Mouse (Mus musculus): ENCODE results near the gene Rab3b. TPM values are rescaled to one million over a fixed set of nuclear protein-coding genes. Genes with fewer than 3 reads are reported as not detected.

Rab3b gene
- total RNA-seq, 2 experiments from 2014 or later: 79.7 to 81.2 TPM

DNA sequence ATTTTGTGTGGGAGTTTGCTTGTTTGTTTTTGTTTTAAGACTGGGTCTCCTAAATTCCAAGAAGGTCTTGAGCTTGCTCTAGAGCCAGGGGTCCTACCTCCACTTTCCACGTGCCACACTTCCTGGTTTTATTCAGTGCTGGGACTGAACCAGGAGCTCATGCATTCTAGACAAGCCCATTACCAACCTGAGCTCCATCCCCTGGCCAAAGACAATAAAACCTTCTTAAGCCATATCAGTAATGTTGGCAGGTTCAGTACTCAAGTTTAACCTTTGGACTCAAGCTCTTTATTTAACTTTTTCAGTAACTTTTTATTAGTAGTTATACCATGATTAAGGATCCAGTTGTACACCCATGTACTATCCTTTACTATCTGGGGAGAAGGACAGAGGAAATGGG is 54.3 kb downstream of the Rab3b start:
- intact Hi-C loops (cut with DNase I): no loop called here
- no peak overlapping the region for H3K4me3 ChIP-seq
- TF ChIP-seq CTCF (IDR thresholded peaks at IDR 0.05): no peak
- no peak for DNase-seq (ENCODE audit: extremely low spot score in 1 of 2, low spot score in 2 of 2)
- H3K27ac ChIP-seq: no peak overlapping the region

DNA sequence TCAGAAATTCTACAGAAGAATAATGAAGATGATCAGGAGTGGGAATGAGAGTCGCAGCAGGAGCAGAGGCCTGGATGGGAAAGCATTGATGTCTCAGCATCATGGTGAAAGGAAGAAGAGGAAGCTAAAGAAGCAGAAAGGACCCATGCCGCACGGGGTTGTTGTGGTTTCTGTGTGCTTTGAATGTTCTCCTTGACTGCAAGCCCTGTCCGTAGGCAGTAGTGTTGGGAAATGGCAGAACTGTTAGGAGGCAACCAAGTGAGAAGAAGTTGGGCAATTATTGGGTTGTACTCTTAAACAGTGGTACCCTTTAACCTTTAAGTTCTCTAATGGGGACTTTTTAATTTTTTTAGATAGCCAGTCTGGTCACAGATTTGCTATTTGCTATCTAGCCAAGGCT is 56.0 kb downstream of the Rab3b start:
- no peak overlapping the region for H3K27ac ChIP-seq
- TF ChIP-seq CTCF (IDR thresholded peaks at IDR 0.05): no peak
- no peak for DNase-seq (ENCODE audit: extremely low spot score in 1 of 2, low spot score in 2 of 2)
- no peak overlapping the region for H3K4me3 ChIP-seq
- intact Hi-C loops (cut with DNase I): no loop called here

DNA sequence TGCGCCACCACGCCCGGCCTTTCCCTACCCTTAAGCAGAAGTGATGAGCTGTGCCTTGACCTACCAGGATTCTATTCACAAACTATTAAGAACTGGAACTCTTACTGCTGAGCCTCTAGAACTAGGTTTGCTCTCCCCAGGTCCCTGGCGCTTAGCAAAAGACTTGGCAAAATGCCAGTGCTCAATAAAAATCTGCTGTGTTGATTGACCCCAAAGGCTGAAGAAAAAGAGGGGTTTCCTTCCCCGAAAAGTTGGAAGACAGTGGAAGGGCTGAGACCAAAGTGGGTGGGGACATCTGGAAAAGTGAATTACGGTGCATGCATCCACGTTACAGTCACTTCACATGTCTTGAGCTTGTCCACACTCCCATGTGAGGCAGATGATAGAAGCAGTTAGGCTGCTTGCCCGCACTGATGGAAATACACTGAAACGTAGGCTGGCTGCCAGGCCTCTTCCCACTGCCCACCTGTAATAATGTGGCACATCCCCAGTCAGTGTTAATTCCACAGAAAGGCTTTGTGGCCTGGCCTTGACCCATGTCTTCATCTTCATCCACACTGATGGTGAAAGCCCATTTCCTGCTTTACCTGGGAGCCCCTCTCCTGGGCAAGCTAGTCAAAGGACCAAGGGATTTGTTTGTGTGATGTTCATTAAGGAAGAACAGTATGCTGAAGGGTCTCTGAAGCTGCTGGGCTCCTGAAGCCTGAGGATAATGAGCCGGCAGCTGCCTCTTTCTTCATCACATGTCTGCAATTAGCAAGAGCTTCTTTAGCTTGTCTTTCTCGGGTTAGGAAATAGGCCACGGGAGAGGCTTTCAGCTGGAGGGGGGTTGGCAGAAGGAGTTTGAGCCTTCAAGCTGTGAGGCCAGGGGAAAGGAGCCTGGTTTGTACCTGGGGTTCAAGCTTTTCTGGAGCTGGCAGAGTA is 59.2 kb downstream of the Rab3b start:
- DNase-seq (ENCODE audit: extremely low spot score in 1 of 2, low spot score in 2 of 2): peak; percentile 26 to 43
- intact Hi-C loops (cut with DNase I): no loop called here
- no peak for TF ChIP-seq CTCF (IDR thresholded peaks at IDR 0.05)
- H3K27ac ChIP-seq: peak overlapping the region; percentile 33; the same call in 1 of the 2 replicates
- H3K4me3 ChIP-seq: no peak overlapping the region

DNA sequence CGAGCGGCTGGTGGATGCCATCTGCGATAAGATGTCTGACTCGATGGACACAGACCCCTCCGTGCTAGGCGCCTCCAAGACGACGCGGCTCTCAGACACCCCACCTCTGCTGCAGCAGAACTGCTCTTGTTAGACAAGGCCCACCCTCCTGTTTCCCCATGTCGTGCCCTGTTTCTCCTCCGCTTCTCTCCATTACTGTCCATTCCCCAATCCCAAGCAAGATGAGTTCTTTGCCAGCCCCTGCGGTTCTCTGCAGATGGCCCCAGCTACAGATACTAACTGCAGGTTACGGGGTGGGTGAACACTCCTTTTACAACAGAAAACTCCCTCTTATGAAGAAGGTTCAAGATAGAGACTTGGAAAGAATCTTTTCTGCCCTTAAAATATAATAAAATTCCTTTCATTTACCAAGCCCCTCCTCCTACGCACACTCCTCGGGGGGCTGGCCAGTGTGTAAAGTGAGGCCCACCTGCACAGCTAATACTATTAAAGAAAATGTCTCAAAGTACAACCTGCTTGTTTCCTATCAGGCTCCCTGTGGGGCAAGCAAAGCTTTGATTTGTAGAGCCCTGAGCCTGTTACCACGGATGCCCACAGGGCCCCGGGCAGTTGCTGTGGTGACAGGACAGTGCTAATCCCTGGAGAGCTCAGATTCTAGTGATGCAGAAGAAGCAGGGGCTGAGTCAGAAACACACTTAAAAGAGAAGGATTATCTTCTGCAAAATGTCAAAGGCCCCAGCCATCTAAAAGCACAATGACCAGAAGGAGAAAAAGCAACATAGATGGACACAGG is 62.0 kb downstream of the Rab3b start:
- H3K4me3 ChIP-seq: no peak overlapping the region
- TF ChIP-seq CTCF (IDR thresholded peaks at IDR 0.05): no peak
- intact Hi-C loops (cut with DNase I): no loop called here
- DNase-seq (ENCODE audit: extremely low spot score in 1 of 2, low spot score in 2 of 2): no peak
- H3K27ac ChIP-seq: no peak overlapping the region

DNA sequence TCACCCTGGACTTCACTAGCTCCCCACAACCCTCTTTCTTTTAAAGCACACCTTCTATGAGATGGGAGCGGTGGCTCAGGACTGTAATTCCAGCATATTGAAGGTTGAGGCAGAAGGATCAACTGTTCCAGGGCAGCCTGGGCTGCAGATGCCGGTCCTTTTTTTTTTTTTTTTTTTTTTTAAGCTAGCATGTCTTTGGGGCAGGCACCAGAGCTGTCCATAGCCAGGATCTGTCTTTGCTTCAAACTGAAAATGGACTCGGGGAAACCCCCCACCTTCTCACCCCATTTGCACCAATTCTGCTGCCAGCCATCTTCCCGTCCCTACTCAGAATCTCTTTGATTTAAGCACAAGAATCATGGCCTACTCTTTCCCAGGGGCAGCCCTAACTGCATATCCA is 63.3 kb downstream of the Rab3b start:
- no peak for DNase-seq (ENCODE audit: extremely low spot score in 1 of 2, low spot score in 2 of 2)
- TF ChIP-seq CTCF (IDR thresholded peaks at IDR 0.05): no peak
- intact Hi-C loops (cut with DNase I): no loop called here
- Histone ChIP-seq H3K4me3 (no peak overlapping the region), H3K27ac (no peak overlapping the region)

DNA sequence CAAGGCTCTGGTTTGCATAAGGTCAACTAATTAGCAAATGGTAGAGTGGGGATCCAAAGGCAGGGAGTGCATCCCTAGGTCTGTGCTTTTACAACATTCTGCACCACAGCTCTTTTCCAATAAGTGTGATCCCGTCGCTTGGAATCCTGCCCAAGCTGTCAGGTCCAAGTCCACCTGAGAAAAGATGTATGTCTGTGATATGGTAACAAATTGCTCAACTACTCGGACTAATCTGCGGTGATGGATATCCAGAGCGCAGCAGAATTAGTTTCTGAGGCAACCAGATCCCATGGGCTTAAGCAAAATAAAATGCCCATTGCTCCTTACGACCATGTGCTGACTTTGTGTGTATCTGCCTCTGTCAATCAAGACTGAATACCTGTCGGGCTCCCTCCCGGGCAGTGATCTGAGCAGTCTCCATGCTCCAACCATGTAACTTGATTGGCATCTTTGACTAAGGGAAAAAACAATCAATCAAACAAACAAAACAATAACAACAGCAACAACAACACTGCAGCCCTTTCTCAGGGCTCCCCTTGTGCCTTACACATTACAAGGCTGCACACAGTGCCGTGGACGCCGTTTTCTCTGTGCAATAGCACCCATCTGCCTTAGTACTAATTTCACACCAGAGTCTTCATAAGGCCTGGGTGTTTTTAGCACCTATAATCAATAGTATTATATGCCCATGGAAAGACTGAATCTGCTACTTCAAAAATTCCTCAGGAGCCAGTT is 64.3 kb downstream of the Rab3b start:
- Histone ChIP-seq H3K4me3 (no peak overlapping the region), H3K27ac (no peak overlapping the region)
- TF ChIP-seq CTCF (IDR thresholded peaks at IDR 0.05): no peak
- intact Hi-C loops (cut with DNase I): no loop called here
- DNase-seq (ENCODE audit: extremely low spot score in 1 of 2, low spot score in 2 of 2): no peak

DNA sequence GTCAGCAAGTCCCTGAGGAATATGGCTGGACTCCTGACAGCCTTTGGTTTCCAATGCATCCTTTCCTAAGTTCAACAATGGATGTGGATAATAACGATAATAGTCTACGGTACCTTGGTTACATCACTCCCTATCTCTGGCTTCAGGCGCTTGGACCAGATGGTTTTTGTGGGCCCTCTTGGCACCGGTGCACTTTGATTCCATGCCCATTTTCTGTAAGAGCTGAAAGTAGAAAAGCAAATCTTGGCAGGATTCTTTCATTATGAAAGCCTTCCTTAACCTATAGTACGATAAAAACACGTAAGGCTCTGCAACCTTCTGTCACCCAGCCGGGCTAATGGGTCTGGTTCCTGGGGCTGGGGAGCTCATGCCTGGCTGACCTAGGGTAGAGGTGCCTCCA is 70.3 kb downstream of the Rab3b start:
- peak in 1 of 2 experiments; percentile 54 for DNase-seq (ENCODE audit: extremely low spot score in 1 of 2, low spot score in 2 of 2)
- no peak for TF ChIP-seq CTCF (IDR thresholded peaks at IDR 0.05)
- intact Hi-C loops (cut with DNase I): no loop called here
- Histone ChIP-seq H3K4me3 (no peak overlapping the region), H3K27ac (peak overlapping the region; percentile 41; the same call in 1 of the 2 replicates)

DNA sequence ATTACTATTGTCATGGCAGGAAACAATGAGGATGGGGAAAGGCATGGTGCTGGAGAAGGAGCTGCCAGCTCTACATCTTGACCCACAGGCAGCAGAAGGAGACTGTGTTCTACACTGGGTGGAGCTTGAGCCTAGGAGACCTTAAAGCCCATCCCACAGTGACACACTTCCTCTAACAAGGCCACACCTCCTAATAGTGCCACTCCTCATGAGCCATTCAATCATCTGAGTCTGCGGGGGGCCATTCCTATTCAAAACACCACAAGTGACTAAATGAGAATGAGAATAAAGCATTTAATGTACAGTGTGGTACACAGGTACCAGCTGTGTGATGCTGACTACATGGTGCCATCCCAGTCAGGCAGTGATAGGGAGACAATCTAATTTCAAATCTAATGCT is 71.3 kb downstream of the Rab3b start:
- TF ChIP-seq CTCF (IDR thresholded peaks at IDR 0.05): no peak
- intact Hi-C loops (cut with DNase I): no loop called here
- Histone ChIP-seq H3K27ac (no peak overlapping the region), H3K4me3 (no peak overlapping the region)
- DNase-seq (ENCODE audit: extremely low spot score in 1 of 2, low spot score in 2 of 2): no peak

DNA sequence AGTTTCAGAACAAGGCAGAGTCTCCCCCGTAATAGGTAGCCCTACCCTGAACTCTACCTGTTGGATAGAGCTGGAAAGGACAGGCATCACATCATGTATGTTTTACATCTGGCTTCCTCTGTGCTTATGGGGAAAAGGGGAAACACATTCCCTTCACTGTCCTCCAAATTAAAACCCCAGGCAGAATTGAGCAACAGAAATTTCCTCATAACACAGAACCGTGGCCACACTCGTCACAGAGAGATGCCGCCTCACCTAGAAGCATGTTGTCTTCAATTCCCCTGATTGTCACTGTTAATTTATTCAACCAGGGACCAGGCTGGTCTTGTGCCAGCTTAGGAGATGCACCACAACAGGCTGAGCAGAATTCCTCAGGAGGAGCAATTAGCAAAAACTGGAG is 72.8 kb downstream of the Rab3b start:
- Histone ChIP-seq H3K27ac (no peak overlapping the region), H3K4me3 (no peak overlapping the region)
- intact Hi-C loops (cut with DNase I): no loop called here
- no peak for DNase-seq (ENCODE audit: extremely low spot score in 1 of 2, low spot score in 2 of 2)
- TF ChIP-seq CTCF (IDR thresholded peaks at IDR 0.05): no peak

DNA sequence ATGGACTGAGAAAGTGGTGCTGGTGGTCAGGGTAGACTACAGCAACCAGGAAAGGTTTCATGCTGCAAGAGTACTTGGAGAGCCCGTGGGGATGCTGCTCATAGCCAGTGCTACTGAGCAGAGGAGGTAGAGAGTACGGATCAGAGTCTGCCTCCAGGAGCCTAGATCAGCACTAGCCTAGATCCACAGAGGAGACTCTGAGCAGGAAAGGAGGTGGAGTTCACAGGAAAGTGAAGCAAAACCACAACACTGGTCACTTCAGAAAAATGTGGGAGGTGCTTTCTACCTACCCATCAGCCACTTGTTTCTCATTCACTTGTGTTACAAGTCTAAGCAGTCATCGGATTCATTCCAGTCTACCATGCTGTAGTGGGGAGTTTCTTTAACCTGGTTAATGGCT is 80.8 kb downstream of the Rab3b start:
- intact Hi-C loops (cut with DNase I): no loop called here
- H3K4me3 ChIP-seq: no peak overlapping the region
- H3K27ac ChIP-seq: no peak overlapping the region
- TF ChIP-seq CTCF (IDR thresholded peaks at IDR 0.05): no peak
- no peak for DNase-seq (ENCODE audit: extremely low spot score in 1 of 2, low spot score in 2 of 2)

DNA sequence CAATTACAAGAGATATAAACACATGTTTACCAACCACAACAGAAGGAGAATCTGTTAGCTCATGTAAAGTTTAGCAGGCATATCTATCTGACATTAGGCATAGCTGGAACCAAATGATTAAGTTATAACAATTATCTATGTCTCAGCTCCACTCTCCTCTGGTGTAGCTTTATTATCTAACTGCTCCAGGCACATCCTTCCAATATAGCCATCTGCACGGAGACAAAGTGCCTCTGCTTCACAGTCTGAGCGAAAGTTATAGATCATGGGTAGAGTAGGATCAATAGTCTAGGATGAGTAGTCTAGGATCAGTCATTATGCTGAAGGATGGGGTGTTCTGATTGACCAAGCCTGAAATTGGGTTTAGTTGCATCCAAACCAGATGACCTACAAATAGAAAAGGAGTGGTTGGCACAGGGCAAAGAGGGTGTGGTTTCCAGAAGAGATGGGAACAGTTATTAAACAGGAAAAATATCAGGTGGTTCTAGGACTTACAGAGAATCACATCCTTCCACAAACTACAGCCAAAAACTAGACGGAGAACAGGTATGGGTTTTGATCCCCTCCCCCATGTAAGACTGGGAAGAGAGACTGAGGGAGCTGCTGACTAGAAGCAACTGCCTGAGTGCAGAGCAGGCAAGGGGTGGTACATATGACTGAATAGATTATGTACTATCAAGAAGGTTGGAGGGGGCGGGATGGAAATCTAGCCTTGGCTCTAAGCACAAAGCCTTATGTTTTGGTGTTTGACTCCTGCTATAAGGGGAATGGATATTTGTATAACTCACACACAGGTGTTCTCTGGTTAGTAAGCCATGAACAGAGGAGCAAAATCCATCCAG is 82.0 kb downstream of the Rab3b start:
- no peak overlapping the region for H3K27ac ChIP-seq
- intact Hi-C loops (cut with DNase I): no loop called here
- H3K4me3 ChIP-seq: no peak overlapping the region
- no peak for TF ChIP-seq CTCF (IDR thresholded peaks at IDR 0.05)
- DNase-seq (ENCODE audit: extremely low spot score in 1 of 2, low spot score in 2 of 2): no peak

Data from left cerebral cortex, adult 2 months (tissue).